Mouse (Mus musculus) intestine, embryonic 16.5 days (tissue): Measurements from ENCODE around the gene Apold1. TPM values are rescaled to one million over a fixed set of nuclear protein-coding genes. Genes with fewer than 3 reads are reported as not detected.

Source experiments
- ATAC-seq: fragments of 200-750 bp; cut with Nextera tagmentation; 2 replicates; pipeline ENCODE4 v1.8.0; 2017; ENCODE audit warnings: moderate TSS enrichment, moderate library complexity
- H3K27ac ChIP-seq: fragments of 300-500 bp; sonication (generic); 2 replicates; pipeline ENCODE4 v1.5.1; 2014; ENCODE audit warnings: mild to moderate bottlenecking, low read length
- H3K27me3 ChIP-seq: fragments of 300-500 bp; sonication (generic); replicated peaks from 2 replicates; pipeline ENCODE4 v1.6.1; 2014; ENCODE audit warnings: low read length, control low read depth, mixed read lengths; ENCODE audit not compliant: control insufficient read depth, insufficient read depth
- H3K36me3 ChIP-seq: fragments of 300-500 bp; sonication (generic); 2 replicates; pipeline ENCODE4 v1.6.1; 2014; ENCODE audit warnings: low read length, control low read depth; ENCODE audit not compliant: control insufficient read depth, insufficient read depth
- H3K4me1 ChIP-seq: fragments of 300-500 bp; sonication (generic); 2 replicates; pipeline ENCODE4 v1.6.1; 2014; ENCODE audit warnings: low read length, control low read depth, mixed read lengths; ENCODE audit not compliant: control insufficient read depth, insufficient read depth
- H3K4me2 ChIP-seq: fragments of 300-500 bp; sonication (generic); 2 replicates; pipeline ENCODE4 v1.6.1; 2014; ENCODE audit warnings: low read depth, low read length, control low read depth
- H3K4me3 ChIP-seq: fragments of 300-500 bp; sonication (generic); 2 replicates; pipeline ENCODE4 v1.5.1; 2014; ENCODE audit warnings: mild to moderate bottlenecking, low read length
- H3K9ac ChIP-seq: fragments of 300-500 bp; sonication (generic); 2 replicates; pipeline ENCODE4 v1.6.1; 2014; ENCODE audit warnings: low read depth, low read length
- H3K9me3 ChIP-seq: fragments of 300-500 bp; sonication (generic); 2 replicates; pipeline ENCODE4 v1.6.1; 2016; ENCODE audit warnings: low read length, control low read depth; ENCODE audit not compliant: control insufficient read depth
- WGBS: fragments of 180-500 bp; shearing (Covaris S2); extraction: QIAGEN DNeasy Blood & Tissue Kit; methylation state at CpG from one replicate; pipeline ENCODE4 v1.1.7; 2014; 5-methylcytosine and 5-hydroxymethylcytosine counted together
- polyA plus RNA-seq: library from polyadenylated mRNA; unstranded; fragments of >200 nt; fragmentation: Nextera tagmentation; extraction: Ambion mirVana; gene quantifications from 2 replicates; pipeline ENCODE4 v1.2.1, GENCODE M21; 2015

Apold1 gene
- polyA plus RNA-seq, 1 experiment from 2014 or later = 2.8 TPM

DNA sequence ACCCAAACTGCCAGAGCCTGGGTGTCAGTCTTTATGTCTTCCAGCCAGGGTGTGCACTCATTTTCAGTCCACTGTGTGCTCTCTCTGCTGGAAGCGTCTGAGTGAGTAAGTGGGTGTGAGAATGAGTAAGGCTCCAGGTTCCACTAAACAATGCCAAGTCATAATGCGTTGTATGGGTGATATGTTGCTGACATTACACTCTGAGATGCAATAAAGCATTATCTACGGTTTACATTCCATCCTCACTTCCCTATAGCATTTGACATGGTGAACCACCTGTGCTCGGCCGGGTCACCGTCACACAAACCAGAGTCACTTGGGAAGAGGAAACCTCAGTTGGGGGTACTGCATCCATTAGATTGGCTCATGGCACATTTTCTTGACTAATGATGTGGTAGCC, 9.2 kb downstream of the Apold1 start:
- H3K27ac ChIP-seq = no peak overlapping the region
- H3K9ac ChIP-seq = no peak overlapping the region
- H3K4me2 ChIP-seq = no peak overlapping the region
- no peak for ATAC-seq
- no peaks in the 10 kb centered on the region for H3K27me3 ChIP-seq
- H3K4me1 ChIP-seq = no peaks in the 10 kb centered on the region; the same call in 1 of the 2 replicates
- no peaks in the 10 kb centered on the region for H3K36me3 ChIP-seq
- WGBS = 75% methylated on average over 6 of the region's 6 CpGs
- H3K9me3 ChIP-seq = no peaks in the 10 kb centered on the region
- no peak overlapping the region for H3K4me3 ChIP-seq

DNA sequence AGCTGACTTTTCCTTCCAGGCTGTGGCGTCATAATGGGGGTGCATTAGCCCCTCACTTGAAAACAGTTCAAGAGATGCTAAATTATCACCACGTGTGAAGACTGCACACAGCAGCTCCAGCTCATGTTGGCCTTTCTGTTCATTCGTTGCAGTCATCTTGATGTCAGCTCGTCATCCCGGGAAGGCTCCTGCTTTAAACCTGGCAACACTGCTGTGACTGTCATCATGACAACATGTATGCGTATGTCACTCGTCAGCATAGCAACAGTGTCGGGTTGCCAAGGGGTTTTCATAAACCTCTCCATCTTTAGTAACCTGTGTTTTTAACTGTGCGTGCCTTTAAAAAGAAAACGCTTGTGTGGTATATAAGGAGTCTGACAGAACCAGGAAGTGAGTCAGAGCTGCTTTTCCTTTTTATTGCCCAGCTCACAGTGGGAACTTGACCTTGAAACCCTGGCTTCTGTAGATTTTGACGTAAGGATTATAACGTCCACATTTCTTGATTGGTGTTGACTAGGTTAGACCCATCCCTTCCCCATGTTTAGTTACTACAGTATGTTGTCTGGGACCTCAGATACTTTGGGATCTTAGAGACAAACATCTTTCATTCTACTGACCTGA, 12.6 kb downstream of the Apold1 start:
- Histone ChIP-seq H3K27ac (0 out of 2 replicates have a peak overlapping the region, but pooled peaks have one; percentile 2), H3K4me1 (no peaks in the 10 kb centered on the region; the same call in 1 of the 2 replicates), H3K4me3 (no peak overlapping the region), H3K27me3 (no peaks in the 10 kb centered on the region), H3K9ac (no peak overlapping the region), H3K4me2 (no peak overlapping the region), H3K9me3 (no peaks in the 10 kb centered on the region), H3K36me3 (no peaks in the 10 kb centered on the region)
- 55% methylated on average over 12 of the region's 12 CpGs for WGBS
- peak; percentile 73 for ATAC-seq

DNA sequence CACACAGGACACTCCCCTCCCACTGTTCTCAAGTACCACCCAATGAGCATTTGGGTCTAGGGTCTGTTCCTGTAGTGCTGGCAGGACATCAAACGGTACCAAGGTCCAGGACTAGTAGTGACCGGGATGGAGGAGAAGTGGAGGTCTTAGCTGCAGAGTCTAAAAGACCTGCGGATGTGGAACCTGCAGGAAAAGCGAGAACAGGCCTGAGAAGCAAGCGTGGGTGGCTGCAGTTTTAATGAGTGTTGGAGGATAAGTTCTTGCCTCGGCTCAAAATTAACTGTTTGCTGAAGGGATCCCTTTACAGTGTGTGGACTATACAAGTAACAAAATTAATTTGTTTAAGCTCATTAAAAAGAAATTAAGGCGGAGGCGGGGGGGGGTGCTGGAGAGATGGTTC, 13.5 kb downstream of the Apold1 start:
- 78% methylated on average over 8 of the region's 8 CpGs for WGBS
- no peaks in the 10 kb centered on the region for H3K9me3 ChIP-seq

DNA sequence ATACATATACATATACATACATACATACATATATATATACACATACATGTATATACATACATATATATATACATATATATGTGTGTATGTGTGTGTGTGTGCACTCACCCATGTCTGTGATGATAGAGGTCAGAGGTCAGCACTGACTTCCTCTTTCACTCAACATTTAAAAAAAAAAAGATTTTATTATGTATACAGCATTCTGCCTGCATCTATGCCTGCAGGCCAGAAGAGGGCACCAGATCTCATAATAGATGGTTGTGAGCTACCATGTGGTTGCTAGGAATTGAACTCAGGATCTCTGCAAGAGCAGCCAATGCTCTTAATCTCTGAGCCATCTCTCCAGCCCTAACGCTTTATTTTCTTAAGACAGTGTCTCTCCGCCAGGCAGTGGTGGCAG, 15.4 kb downstream of the Apold1 start:
- ATAC-seq = no peak
- Histone ChIP-seq H3K9ac (no peak overlapping the region), H3K4me3 (no peak overlapping the region), H3K4me2 (no peak overlapping the region), H3K9me3 (no peaks in the 10 kb centered on the region), H3K36me3 (no peaks in the 10 kb centered on the region), H3K27ac (no peak overlapping the region), H3K27me3 (no peaks in the 10 kb centered on the region), H3K4me1 (no peaks in the 10 kb centered on the region; the same call in 1 of the 2 replicates)
- WGBS = 94% methylated on average over 2 of the region's 2 CpGs

More for the DNA sequence above, 13.5 kb downstream of the Apold1 start:
- Histone ChIP-seq H3K27ac (no peak overlapping the region), H3K4me3 (no peak overlapping the region), H3K36me3 (no peaks in the 10 kb centered on the region), H3K9ac (no peak overlapping the region), H3K27me3 (no peaks in the 10 kb centered on the region), H3K4me2 (no peak overlapping the region), H3K4me1 (no peaks in the 10 kb centered on the region; the same call in 1 of the 2 replicates)
- ATAC-seq = 0 out of 2 replicates have a peak, but pooled peaks have one; percentile 9

DNA sequence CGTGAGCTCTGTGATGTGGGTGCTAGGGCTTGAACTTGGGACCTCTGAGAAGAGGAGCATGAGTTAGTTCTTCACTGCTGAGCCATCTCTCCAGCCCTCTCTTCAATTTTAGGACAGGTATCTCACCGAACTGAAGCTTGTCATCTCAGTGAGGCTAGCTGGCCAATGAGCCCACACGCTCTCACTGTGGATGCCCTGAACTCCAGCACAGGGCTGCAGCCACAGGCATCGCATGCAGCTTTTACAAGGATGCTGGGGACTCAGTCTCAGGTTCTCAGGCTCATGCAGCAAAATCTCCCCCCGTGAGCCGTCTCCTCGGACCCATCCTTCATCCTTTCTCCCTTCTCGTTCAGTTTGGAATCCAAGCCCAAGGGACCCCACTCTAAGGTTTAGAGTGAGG, 16.6 kb downstream of the Apold1 start:
- Histone ChIP-seq H3K27ac (no peak overlapping the region), H3K4me3 (no peak overlapping the region), H3K4me1 (no peaks in the 10 kb centered on the region; the same call in 1 of the 2 replicates), H3K36me3 (no peaks in the 10 kb centered on the region), H3K9me3 (no peaks in the 10 kb centered on the region), H3K9ac (no peak overlapping the region), H3K4me2 (no peak overlapping the region), H3K27me3 (no peaks in the 10 kb centered on the region)
- no peak for ATAC-seq
- WGBS = 84% methylated on average over 8 of the region's 8 CpGs

DNA sequence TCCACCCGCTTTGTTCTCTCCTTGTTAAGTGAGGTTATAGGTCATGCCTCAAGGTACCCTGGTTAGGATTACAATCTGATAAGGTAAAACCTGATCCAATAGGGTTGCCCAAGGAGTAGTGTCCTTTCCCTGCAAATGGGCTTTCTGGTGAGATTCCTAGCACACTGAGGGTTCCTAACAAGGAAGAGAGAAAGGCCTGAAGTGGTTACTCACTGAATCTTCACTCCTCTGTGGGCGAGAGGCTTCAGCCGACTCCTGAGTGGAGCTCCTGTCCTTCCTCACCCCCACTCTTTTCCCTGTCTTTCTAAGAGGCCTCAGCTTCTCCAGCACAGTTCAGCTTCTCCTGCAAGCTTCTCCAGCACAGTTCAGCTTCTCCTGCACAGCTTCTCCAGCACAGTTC, 17.3 kb downstream of the Apold1 start:
- Histone ChIP-seq H3K4me2 (no peak overlapping the region), H3K4me3 (no peak overlapping the region), H3K36me3 (no peaks in the 10 kb centered on the region), H3K9me3 (no peaks in the 10 kb centered on the region), H3K27ac (no peak overlapping the region), H3K9ac (no peak overlapping the region), H3K4me1 (no peaks in the 10 kb centered on the region; the same call in 1 of the 2 replicates), H3K27me3 (no peaks in the 10 kb centered on the region)
- WGBS = 68% methylated on average over 3 of the region's 3 CpGs
- ATAC-seq = no peak

DNA sequence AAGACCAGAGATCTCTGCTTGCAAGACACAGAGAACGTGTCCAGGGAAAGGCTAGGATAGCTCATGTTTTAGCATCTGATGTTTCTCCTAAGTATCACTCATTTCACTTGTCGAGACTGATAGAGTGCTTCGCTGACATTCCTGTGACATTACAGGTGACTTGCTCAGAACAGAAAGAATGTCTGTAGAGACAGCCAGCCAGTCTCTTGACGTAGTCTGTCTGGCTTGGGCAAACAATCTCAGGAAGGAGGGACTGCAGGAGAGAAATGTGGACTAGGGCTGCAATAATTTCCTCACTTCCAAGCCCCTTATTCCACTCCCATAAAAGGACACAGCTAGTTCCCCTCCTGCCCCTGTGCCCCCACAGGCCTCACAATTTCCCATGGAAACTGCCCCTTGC, 18.8 kb downstream of the Apold1 start:
- WGBS = 56% methylated on average over 4 of the region's 4 CpGs
- no peaks in the 10 kb centered on the region for H3K36me3 ChIP-seq

DNA sequence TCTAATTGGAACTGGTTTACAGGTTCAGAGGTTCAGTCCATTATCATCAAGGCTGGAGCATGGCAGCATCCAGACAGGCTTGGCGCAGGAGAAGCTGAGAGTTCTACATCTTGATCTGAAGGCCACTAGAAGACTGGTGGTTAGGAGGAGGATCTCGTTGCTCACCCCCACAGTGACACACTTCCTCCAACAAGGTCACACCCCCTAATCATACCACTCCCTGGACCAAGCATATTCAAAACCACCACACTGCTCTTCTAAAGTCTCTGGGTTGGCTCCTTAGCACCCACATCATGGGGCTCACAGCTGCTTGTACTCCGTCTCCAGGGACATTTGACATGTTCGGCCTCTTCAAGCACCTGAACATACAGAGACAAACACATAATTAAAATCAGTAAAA, 20.5 kb downstream of the Apold1 start:
- H3K36me3 ChIP-seq = no peaks in the 10 kb centered on the region
- no peak for ATAC-seq
- H3K4me3 ChIP-seq = no peak overlapping the region
- H3K27me3 ChIP-seq = no peaks in the 10 kb centered on the region
- 92% methylated on average over 4 of the region's 4 CpGs for WGBS
- no peak overlapping the region for H3K27ac ChIP-seq
- H3K4me1 ChIP-seq = no peaks in the 10 kb centered on the region
- no peak overlapping the region for H3K9ac ChIP-seq
- no peaks in the 10 kb centered on the region for H3K9me3 ChIP-seq
- H3K4me2 ChIP-seq = no peak overlapping the region

More for the DNA sequence above, 18.8 kb downstream of the Apold1 start:
- no peaks in the 10 kb centered on the region for H3K9me3 ChIP-seq
- H3K27ac ChIP-seq = no peak overlapping the region
- H3K27me3 ChIP-seq = no peaks in the 10 kb centered on the region
- H3K4me2 ChIP-seq = no peak overlapping the region
- ATAC-seq = no peak
- no peak overlapping the region for H3K9ac ChIP-seq
- H3K4me3 ChIP-seq = no peak overlapping the region
- H3K4me1 ChIP-seq = no peaks in the 10 kb centered on the region

DNA sequence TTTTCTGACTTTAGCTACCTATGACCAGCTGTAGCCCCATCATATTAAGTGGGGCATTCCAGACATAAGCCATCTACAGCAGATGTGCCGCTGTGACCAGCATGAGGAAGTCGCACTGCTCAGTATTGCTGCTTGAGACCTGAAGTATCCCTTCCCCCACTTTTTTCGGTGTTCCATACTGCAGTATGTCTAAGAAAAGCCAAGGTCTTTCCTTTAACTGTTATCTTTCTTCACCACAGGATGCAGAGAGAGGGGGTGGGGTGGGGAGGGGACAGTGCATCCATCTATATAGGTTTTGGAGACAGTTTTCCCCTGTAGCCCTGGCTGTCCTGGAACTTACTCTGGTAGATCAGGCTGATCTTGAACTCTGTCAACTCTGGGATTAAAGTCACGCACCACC, 24.9 kb downstream of the Apold1 start:
- H3K4me3 ChIP-seq = no peak overlapping the region
- H3K27ac ChIP-seq = no peak overlapping the region
- no peak overlapping the region for H3K4me2 ChIP-seq
- H3K9ac ChIP-seq = no peak overlapping the region
- H3K36me3 ChIP-seq = no peaks in the 10 kb centered on the region
- no peaks in the 10 kb centered on the region for H3K4me1 ChIP-seq
- no peak for ATAC-seq
- no peaks in the 10 kb centered on the region for H3K27me3 ChIP-seq
- WGBS = 84% methylated on average over 4 of the region's 4 CpGs
- H3K9me3 ChIP-seq = no peaks in the 10 kb centered on the region
